Mouse (Mus musculus) adrenal gland, postnatal 10 days (tissue): ENCODE data around the gene Smim27. TPM values are rescaled to one million over a fixed set of nuclear protein-coding genes. Genes with fewer than 3 reads are reported as not detected.
"Not testable (repeated sequence)": the region's sequence is repeated elsewhere in the genome, so short reads cannot be mapped to it uniquely, and the experiment has no call there.

Experiments
- DNase-seq: peaks from one replicate; pipeline ENCODE4 v3.0.0; 2021; ENCODE audit warnings: mixed read lengths
- total RNA-seq, 2 experiments: library from RNA; stranded (reverse); gene quantifications; 2 replicates each; pipeline ENCODE4 v1.2.3; 2021

The Smim27 gene
- total RNA-seq, 2 experiments from 2014 or later = 34.9 to 46.5 TPM

GRCm38 (mm10) chr4:40254385-40255103 lies 14.8 kb upstream of the Smim27 start:
- DNase-seq = no peak

- no peak for DNase-seq
Measured at GRCm38 (mm10) chr4:40264321-40264720, 5.1 kb upstream of the Smim27 start.

- DNase-seq = peak; percentile 26
Measured at GRCm38 (mm10) chr4:40267681-40268080, 1.7 kb upstream of the Smim27 start.

- peak; percentile 96 for DNase-seq
Measured at GRCm38 (mm10) chr4:40268204-40268813, 1.1 kb upstream of the Smim27 start.

GRCm38 (mm10) chr4:40268835-40269234 lies 544 bp upstream of the Smim27 start:
- DNase-seq = no peak

- DNase-seq = no peak
Measured at GRCm38 (mm10) chr4:40278880-40279275, 9.5 kb downstream of the Smim27 start.

- peak; percentile 99 for DNase-seq
Measured at GRCm38 (mm10) chr4:40279276-40279900, 10.0 kb downstream of the Smim27 start, which contains the start of gene Ndufb6. Gene Ndufb6, minus strand, starts transcription at chr4:40279421.

GRCm38 (mm10) chr4:40285582-40285981 lies 16.2 kb downstream of the Smim27 start:
- peak; percentile 82 for DNase-seq

- no peak for DNase-seq
Measured at GRCm38 (mm10) chr4:40287415-40287814, 18.0 kb downstream of the Smim27 start.

- DNase-seq = no peak
Measured at GRCm38 (mm10) chr4:40289046-40289445, 19.7 kb downstream of the Smim27 start.

GRCm38 (mm10) chr4:40291511-40291910 lies 22.1 kb downstream of the Smim27 start:
- DNase-seq = not testable (repeated sequence)

- no peak for DNase-seq
Measured at GRCm38 (mm10) chr4:40299169-40299568, 29.8 kb downstream of the Smim27 start.

GRCm38 (mm10) chr4:40301076-40301789 lies 31.9 kb downstream of the Smim27 start:
- peak; percentile 80 for DNase-seq

GRCm38 (mm10) chr4:40302445-40303125 lies 33.2 kb downstream of the Smim27 start:
- DNase-seq = no peak

- no peak for DNase-seq
Measured at GRCm38 (mm10) chr4:40309682-40310081, 40.3 kb downstream of the Smim27 start.

- no peak for DNase-seq
Measured at GRCm38 (mm10) chr4:40310796-40311383, 41.5 kb downstream of the Smim27 start.

GRCm38 (mm10) chr4:40312213-40312612 lies 42.8 kb downstream of the Smim27 start:
- no peak for DNase-seq

- no peak for DNase-seq
Measured at GRCm38 (mm10) chr4:40313026-40313425, 43.6 kb downstream of the Smim27 start.

- no peak for DNase-seq
Measured at GRCm38 (mm10) chr4:40317404-40317803, 48.0 kb downstream of the Smim27 start.
